Mouse (Mus musculus) heart, adult 9 months (tissue): ENCODE data around the gene Arntl2.

Source experiments
- DNase-seq, 2 experiments: peaks; one replicate each; pipeline ENCODE4 v3.0.0; 2022; ENCODE audit warnings: low spot score in 2 of 2

The Arntl2 gene

DNA sequence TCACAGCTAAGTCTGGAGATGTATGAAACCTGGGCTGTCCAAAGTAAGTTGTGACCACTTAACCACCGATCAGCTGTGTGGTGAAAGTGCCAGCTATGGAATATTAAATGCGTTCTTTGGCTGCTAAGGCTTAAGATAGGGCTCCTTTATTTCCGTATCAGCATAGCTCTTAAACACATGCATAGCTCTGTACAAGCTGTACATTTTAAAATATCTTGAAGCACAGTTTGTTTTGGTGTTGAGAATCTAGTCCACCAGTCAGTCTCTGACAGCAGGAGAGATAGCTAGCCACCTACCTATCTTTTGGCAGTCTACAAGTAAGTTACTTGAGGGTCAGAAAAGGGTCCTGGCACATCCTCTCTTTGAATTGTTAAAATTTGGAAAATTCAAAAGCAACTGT, 17.8 kb upstream of the Arntl2 start:
- DNase-seq = no peak

DNA sequence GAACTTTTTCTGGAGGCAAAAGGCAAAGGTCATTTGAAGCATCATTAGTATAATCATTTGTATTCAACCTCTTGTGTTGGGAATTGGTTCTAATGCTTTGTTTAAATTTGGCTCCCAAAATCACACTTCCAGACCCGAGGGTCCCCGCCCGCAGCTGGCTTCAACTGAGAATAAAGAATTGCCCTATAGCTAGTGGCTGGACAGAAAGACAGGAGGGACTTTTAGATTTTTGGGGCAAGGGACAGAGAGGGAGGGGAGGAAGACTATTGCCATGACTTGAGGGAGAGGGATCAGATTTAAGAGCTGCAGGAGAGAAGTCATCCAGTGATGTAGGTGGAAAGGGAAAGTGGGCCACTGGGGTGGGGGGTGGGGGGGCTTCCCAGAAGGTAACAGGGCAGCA, 14.3 kb upstream of the Arntl2 start:
- no peak for DNase-seq

DNA sequence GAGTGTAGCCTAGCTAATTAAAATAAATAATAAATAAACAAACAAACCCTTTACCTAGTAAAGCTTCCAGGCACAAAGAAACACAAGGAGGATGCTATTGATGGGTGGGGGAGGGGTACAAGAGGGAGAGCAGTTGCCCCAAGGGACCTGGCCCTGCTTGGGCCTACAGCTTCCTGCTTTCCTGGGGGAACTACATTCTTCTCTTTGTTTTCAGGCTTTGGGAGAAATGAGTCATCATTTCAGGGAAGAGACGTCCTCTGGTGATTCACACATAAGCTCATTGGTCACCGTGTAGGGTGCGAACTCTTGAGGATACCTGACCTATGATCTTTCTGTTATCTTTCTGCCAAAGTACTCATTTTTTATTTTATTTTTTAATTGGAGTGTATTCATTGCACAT, 2.3 kb upstream of the Arntl2 start:
- DNase-seq = peak in 1 of 2 experiments; percentile 19

DNA sequence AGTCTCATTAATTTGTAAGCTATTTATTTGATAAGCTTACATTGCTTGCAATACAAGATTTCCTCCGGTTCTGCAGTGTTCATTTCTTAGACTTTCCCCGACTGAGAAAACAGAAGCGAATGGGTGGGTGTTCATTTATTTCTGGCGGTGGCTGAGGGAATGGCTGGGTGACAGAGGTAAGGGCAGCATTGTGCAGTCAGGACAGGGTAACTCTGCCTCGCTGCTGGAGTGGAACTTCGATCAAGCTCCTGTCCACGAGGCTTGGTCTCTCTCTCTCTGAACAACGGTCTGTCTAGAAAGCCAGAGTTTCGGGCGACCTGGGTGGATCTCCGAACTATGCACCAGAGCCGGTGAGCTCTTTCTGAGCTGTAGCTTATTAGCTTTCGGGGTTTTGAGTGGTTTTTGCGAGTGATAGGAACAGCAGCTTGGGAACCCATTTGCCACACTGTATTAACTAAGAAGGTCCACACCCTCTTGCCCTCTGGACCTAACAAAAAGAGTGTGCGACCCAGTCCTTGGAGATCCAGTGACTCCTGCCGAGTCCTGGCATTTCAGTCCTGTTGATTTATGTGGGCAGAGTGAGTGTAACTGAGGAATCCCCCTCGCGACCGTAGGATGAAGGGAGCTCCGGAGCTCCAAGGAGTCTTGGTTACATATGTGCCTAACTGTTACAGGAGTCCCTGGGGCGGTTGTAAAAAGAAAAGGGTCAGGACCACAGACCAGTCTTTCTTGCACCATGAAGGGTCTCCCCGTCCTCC, 510 bp upstream of the Arntl2 start:
- no peak for DNase-seq

DNA sequence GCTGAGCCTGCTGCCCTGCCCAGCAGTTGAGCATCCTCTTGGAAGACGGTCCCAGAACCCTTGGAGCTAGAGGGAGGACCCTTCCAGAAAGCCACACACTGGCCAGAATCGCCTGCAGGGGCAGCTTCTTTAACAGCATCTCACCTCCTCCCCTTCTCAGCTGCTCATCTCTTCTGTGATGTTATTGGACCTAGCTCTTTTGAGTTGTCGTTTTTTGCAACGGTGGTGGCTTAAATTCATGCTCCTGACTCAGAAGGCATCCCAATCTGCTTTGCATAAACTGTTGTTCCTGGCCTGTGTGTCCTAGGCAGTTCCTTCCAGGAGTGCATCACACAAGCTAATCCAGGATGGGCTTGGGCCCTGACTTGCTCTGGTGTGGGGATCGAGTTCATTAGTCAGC, 1.6 kb downstream of the Arntl2 start:
- DNase-seq = no peak

DNA sequence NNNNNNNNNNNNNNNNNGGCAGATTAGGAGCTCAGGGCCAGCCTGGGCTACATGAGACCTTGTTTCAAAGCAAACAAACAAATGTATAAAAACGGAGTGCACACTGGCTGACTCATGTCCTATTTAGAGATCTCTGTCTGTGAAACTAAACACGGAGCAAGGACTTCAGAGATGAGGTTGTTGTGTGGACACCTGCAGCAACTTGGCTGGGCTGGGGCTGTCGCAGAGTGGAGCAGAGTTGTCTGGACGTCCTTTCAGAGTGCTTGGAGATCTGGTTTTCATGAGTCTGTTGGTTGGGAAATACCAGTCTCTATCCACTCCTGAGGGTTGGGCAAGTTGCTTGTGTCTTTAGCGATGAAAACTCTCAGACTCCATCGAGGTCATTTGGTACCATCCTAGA, 14.1 kb downstream of the Arntl2 start:
- no peak for DNase-seq

DNA sequence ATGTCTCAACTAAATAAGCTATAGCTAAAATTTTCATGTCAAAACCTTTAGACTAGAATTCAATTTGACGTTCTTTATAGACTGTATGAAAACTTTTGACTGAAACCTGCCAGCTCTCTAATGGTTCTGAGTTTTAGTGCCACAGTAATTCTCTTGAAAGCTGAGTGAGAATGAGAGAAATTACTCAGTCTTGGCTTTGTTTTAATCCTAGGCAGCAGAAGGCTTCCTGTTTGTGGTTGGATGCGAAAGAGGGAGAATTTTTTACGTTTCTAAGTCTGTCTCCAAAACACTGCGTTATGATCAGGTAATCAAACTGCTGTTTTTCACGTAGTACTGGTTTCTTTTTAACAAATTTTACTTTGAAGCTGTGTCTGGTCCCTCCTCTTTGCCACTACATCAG, 17.2 kb downstream of the Arntl2 start:
- no peak for DNase-seq

DNA sequence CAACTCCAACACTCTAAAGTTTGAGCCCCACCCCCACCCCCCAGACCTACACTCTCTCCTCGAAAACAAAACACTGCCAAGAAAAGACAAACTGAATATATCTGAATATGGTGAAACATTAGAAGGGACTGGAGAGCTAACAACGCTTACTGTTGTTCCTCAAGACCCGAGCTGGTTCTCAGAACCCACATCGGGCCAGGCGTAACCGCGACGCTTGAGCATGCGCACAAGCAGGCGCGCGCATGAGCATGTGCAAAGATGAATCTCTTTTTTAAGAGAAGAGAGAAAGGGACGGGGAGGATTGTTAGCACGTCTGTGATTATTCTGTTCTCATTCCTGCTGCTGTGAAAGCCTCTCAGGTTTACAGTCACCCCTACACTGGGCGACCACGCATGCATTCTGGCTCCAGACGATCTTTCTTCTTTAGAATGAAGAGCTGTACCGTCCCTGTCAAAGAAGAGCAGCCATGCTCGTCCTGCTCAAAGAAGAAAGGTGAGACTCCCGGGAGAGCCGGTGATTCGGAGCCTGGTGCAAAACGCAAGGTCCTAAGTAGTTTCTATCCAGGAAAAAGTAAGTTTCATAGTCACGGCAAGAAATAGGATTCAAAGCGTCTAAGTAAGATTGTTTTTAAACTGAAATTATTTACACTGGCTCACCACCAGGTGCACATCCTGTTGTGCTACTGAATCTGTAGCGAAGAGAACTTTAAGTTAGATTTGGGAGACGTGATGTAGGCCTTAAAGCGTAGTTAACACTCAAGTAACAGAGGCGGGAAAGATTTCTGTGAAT, 24.5 kb downstream of the Arntl2 start:
- no peak for DNase-seq

DNA sequence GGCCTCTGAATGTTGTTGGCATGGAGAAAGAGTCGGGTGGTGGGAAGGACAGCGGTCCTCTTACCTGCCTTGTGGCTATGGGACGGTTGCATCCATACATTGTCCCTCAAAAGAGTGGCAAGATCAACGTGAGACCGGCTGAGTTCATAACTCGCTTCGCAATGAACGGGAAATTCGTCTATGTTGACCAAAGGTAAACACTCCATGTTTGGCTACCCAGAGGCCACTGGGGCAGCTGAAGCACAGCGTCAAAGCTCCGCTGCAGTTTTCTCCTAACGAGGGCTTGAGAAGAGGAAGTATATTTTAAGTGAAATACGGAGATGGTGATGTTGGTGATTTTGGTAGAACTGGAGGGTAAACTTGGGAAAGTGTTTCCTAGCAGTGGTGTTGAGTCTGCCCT, 26.1 kb downstream of the Arntl2 start:
- no peak for DNase-seq

DNA sequence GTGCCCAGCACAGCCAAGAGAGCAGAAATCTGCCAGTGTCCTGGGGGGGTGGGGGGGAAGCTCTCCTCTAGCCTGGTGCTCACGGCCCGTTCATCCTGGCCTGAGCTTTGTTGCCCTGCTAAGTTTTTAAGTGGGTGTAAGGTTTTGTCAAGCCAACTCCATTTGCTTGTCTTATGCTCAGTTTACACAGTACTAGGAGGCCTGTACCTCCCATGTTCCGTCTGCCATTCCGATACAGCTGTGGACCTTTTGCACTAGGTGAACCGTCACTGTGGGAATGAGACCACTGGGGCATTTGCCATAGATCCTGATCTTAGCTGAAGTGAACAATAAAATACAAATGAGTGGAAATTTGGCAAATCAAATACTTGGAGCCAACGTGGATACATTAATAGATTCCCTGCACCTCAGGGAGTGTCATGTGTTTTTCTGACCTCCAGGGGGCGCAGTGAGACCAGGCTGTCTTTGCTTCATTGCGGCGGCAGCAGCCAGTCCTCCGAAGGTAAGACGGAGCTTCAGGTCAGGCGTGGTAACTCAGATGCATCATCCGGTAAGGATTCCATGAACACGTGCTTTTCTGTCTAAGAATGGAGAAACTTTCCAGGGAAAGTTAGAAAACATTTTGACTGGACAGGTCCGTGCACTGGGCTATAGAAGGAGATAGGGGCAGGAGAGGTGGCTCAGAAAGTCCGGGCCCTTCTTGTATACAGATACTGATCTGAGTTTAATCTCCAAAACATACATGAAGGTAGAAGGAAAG, 29.1 kb downstream of the Arntl2 start:
- peak in 1 of 2 experiments; percentile 51 for DNase-seq

DNA sequence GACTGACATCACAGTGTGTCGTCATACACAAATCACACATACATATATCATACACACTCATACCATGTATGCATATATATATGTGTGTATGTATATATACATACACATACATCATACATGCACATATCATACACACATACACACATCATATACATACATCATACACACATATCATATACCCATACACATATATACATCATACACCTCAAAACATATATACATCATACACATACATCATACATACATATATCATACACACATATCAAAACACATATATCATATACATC, 29.6 kb downstream of the Arntl2 start:
- DNase-seq = no peak

DNA sequence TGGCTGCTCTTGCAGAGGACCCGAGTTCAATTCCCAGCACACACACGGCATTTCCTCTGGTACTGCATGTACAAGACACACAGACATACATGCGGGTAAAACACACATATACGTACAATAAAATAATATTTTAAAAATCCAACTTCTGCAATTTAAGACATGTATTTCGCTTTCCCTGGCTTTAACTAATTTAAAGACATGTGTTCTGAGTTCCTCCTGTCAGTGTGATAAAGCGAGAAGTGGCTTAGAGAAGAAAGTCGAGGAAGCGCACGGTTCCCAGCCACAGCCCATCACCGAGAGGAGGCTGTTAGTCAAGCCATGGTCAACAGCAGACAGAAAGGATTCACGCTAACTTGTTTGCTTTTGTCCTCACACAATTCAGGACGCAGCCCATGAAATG, 35.5 kb downstream of the Arntl2 start:
- DNase-seq = no peak

DNA sequence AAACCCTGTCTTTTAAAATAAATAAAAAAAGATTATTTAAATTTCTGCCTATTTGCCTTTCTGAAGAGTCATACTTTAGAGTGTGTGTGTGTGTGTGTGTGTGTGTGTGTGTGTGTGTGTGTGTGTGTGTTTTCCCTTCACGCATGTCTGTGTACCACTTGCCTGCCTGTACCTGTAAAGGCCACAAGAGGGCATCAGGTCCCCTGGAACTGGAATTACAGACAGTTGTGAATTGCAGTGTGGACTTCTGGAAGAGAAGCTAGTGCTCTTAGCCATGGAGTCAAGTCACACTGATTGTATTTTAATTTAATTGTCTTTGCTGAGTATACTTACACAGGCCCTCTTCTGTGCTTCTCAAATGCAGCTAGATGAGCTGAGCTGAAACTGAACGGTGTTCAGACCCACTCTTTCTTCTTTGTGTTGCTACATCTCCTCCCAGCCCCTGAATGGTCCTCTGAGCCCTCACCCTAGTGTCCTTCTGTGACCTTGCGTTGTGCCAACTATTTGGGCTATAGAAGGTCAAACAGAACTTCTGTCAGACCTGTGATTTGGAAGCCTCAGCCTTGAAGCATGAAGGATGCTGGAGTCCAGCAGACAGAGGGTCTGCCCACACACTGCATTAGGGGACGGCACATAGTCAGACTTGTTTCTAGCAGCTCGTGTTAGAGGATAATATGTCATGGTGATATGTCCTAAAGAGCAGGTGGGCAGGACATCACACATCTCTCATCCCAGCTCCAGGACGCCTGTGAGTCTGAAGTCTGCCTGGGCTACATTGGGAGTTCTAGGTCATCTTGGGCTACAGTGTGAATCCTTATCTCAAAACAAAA, 37.8 kb downstream of the Arntl2 start:
- DNase-seq = peak in 1 of 2 experiments; percentile 35

DNA sequence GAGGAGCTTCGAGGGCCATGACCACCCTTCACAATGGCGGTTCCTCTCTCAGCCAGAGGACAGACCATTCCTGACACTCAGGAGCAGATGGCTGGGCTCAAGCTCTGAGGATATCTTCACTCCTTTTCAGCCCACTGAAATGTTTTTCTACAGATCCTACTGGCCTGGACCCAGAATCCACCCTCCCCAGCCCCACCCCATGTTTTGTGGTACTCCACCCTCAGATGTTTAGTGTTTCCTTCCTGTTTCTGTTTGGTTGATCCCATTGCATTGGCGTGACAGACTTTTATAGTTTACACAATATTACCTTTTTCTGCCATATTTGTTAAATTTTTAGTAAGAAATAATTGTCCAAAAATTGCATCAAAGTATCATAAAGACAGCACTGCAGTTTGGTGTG, 38.5 kb downstream of the Arntl2 start:
- no peak for DNase-seq

DNA sequence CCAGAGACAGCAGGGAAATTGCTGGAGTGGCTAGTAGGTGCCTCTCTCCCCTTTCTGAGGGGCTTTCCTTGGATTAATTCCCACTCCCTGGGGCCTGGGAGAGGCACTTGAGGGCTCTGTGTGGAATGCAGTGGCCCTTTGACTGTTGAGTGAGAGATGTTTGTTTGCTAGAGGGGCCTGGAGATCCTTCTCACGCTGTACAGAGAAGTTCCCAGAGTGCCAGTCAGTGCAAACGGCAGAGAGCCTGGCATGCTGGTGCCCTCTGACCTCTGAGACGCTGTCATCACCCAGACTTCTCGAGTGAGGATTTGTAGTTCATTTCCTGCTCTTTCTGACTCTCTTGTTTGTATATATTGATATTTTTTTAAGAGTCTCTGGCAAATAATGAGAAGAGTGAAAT, 39.9 kb downstream of the Arntl2 start:
- DNase-seq = no peak

DNA sequence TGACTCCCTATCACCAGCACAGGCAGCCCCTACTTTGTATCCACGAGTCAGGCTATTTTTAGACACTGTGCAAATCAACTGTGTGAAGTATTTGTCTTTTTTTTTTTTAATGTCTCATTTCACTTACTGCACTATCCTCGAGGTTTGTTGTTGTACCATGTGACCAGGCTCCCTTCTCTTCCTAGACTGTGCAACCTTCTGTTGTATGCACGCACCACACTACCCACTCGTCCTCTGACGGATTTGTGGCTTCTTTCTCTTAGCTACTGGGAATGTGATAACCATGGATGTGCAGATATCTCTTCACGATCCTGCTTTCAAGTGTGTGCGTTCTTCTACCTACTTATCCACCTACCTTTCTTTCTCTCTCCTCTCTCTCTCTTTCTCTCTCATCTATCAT, 41.5 kb downstream of the Arntl2 start:
- DNase-seq = no peak

DNA sequence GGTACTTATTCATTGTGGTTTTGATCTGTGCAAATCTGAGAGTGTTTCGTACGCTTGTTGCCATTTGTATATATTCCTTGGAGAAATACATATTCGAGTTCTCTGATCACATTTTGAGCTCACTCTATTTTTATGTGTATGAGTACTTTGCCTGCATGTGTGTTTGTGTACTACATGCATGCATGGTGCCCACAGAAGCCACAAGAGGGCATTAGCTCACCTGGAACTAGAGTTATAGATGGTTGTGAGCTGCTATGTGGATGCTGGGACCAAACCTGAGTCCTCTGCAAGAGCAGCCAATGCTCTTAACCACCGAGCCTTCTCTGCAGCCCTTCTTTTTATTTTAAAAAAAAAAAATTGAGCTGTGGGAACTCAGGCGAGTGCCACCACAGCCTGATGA, 42.5 kb downstream of the Arntl2 start:
- DNase-seq = no peak

DNA sequence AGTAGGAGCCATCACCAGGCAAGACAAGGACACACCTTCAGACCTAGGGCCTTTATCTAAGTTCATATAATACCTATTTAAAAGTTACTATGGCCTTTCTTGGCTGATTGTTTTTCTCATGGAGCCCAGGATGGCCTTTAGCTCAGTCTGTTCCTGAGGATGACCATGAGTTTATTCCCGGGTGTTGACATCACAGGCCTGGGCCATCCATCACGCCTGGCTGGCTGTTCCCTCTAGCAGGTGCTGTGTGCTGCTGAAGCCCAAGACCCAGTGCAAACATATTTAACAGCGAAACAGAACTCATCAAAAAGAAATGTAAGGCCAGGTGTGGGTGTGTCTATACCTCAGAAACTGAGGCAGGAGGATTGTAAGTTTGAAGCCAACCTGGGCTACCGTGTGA, 43.0 kb downstream of the Arntl2 start:
- no peak for DNase-seq

DNA sequence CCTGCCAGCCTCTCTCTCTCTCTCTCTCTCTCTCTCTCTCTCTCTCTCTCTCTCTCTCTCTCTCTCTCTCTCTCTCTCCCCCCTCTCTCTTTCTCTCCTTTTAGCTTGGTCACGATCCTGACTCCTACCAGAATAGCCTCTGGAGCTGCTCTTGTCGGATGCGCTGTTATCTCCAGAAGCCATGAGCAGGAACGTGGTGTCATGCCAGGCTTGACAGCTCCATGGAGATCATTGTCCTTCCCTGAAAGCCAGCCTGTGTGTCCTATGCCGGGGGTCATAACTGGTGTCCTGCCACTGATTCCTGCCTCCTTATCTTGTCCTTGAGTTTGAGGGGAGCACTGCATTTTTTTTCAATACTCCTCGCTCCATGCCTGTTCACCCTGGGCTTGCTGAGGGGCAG, 49.0 kb downstream of the Arntl2 start:
- DNase-seq = peak; percentile 22 to 49

DNA sequence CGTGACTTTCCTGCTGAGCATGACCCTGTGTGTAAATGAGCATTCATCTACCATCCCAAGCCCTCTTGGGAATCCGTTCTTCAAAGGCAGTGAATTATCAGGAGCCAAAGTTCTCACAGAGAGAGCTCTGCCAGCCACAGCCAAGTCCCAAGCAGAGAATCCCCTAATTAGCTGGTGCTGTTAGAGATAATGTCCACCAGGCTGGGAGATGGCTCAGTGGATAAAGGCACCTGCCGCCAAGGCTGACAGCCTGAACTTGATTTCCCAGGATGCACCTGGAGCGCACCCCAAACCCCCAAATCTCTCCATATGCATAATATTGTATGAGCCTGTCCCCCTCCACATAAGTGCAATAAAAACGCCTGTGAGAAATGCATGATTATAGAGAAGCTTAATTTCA, 49.5 kb downstream of the Arntl2 start:
- DNase-seq = no peak

DNA sequence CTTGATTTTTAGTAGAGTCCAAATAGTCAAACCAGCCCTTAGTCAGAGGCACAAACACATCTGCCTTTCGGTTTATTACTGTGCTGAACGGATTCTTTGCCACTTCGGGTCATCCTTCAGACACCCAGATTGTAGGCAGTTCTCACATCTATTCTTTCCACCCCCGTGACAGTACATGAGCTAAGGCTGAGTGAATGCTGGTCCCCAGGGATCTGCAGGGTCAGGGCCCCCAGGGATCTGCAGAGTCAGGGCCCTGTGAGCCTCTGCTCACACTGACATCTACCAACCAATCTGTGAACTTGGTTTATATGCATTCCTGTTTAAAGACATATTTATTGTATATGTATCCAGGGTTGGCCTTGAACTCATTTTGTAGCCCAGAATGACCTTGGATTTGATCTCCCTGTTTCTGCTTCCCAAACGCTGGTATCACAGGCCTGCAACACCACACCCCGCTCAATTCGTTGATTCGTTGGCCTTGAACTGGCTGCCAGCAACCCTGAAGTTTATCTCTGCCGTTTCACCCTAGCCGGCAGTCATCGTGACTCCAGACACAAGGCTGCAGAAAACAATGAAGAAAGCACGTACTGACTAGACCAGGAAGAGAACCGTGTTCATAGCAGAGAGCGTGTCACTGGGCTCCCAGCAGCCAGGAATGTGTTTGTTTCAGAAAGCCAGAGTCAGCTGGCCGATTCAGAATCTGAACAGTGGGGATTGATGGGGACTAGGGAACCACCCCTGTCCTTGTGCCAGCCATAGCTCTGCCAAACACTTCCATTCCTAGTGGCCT, 50.3 kb downstream of the Arntl2 start:
- peak; percentile 43 to 47 for DNase-seq
